Mouse (Mus musculus) cerebellum, adult 9-10 months (tissue): ENCODE measurements around the gene Pex14.
"Not testable (repeated sequence)": the region's sequence is repeated elsewhere in the genome, so short reads cannot be mapped to it uniquely, and the experiment has no call there.

ENCODE experiments used
- DNase-seq: peaks from one replicate; pipeline ENCODE4 v3.0.0; 2022

Pex14 gene

GRCm38 (mm10) chr4:149101456-149101855 lies 1.8 kb upstream of the Pex14 start:
- DNase-seq, result peak; percentile 54

GRCm38 (mm10) chr4:149100449-149100848 lies 773 bp upstream of the Pex14 start:
- not testable (repeated sequence) for DNase-seq

- DNase-seq, result no peak
Measured at GRCm38 (mm10) chr4:149098571-149098970, 1.1 kb downstream of the Pex14 start.

GRCm38 (mm10) chr4:149097956-149098355 lies 1.7 kb downstream of the Pex14 start:
- no peak for DNase-seq

- no peak for DNase-seq
Measured at GRCm38 (mm10) chr4:149091364-149091763, 8.3 kb downstream of the Pex14 start.

- DNase-seq, result no peak
Measured at GRCm38 (mm10) chr4:149085381-149085780, 14.3 kb downstream of the Pex14 start.

GRCm38 (mm10) chr4:149081528-149081927 lies 18.1 kb downstream of the Pex14 start:
- peak; percentile 87 for DNase-seq

- DNase-seq, result no peak
Measured at GRCm38 (mm10) chr4:149080111-149080510, 19.6 kb downstream of the Pex14 start.

GRCm38 (mm10) chr4:149079629-149080028 lies 20.0 kb downstream of the Pex14 start:
- DNase-seq, result no peak

GRCm38 (mm10) chr4:149078261-149078660 lies 21.4 kb downstream of the Pex14 start:
- no peak for DNase-seq

- DNase-seq, result peak; percentile 72
Measured at GRCm38 (mm10) chr4:149075871-149076575, 23.7 kb downstream of the Pex14 start.

- DNase-seq, result no peak
Measured at GRCm38 (mm10) chr4:149075073-149075472, 24.6 kb downstream of the Pex14 start.

- peak; percentile 40 for DNase-seq
Measured at GRCm38 (mm10) chr4:149066672-149067551, 32.8 kb downstream of the Pex14 start.

GRCm38 (mm10) chr4:149064061-149064854 lies 35.4 kb downstream of the Pex14 start:
- DNase-seq, result no peak

GRCm38 (mm10) chr4:149062406-149063318 lies 37.0 kb downstream of the Pex14 start:
- DNase-seq, result no peak

GRCm38 (mm10) chr4:149061432-149061718 lies 38.3 kb downstream of the Pex14 start:
- no peak for DNase-seq

GRCm38 (mm10) chr4:149060621-149061431 lies 38.9 kb downstream of the Pex14 start:
- DNase-seq, result no peak

- DNase-seq, result no peak
Measured at GRCm38 (mm10) chr4:149059713-149060112, 40.0 kb downstream of the Pex14 start.

- DNase-seq, result no peak
Measured at GRCm38 (mm10) chr4:149058298-149058697, 41.4 kb downstream of the Pex14 start.

- DNase-seq, result no peak
Measured at GRCm38 (mm10) chr4:149057470-149057869, 42.2 kb downstream of the Pex14 start.

GRCm38 (mm10) chr4:149056957-149057356 lies 42.7 kb downstream of the Pex14 start:
- no peak for DNase-seq
